Mouse (Mus musculus) lung, adult 2 months (tissue): ENCODE data around the gene Mtus2.

Experiments used
- CTCF ChIP-seq: fragments of 200-500 bp; IDR thresholded peaks from 2 replicates; pipeline ENCODE4 v1.5.1; 2011; ENCODE audit warnings: mild to moderate bottlenecking, low read length, control low read depth; ENCODE audit not compliant: insufficient read depth
- POLR2A ChIP-seq: fragments of 200-500 bp; IDR thresholded peaks from 2 replicates; pipeline ENCODE4 v1.6.1; 2011; ENCODE audit warnings: low read depth, mild to moderate bottlenecking, control low read depth, low read length, borderline replicate concordance; ENCODE audit errors: extremely low read depth

GRCm38 (mm10) chr5:148361759-148362010, 404.6 kb downstream of the Mtus2 start:
- TF ChIP-seq POLR2A (no peak), CTCF (no peak)
